Mouse (Mus musculus) midbrain, postnatal 0 days (tissue): ENCODE results near the gene Chd4. TPM values are rescaled to one million over a fixed set of nuclear protein-coding genes. Genes with fewer than 3 reads are reported as not detected.

Experiments
- ATAC-seq: fragments of 200-750 bp; cut with Nextera tagmentation; 2 replicates; pipeline ENCODE4 v1.8.0; 2017; ENCODE audit warnings: moderate number of reproducible peaks, mild to moderate bottlenecking, moderate TSS enrichment, moderate library complexity; ENCODE audit not compliant: low FRiP score
- DNase-seq: peaks from one replicate; pipeline ENCODE4 v3.0.0-alpha.2; 2015; ENCODE audit warnings: low spot score
- H3K27ac ChIP-seq: fragments of 300-500 bp; sonication (generic); 2 replicates; pipeline ENCODE4 v1.5.1; 2014; ENCODE audit warnings: low read depth, mild to moderate bottlenecking, low read length, mixed read lengths
- H3K27me3 ChIP-seq: fragments of 300-500 bp; sonication (generic); 2 replicates; pipeline ENCODE4 v1.6.1; 2014; ENCODE audit warnings: low read length, control low read depth, mixed read lengths; ENCODE audit not compliant: insufficient read depth
- H3K36me3 ChIP-seq: fragments of 300-500 bp; sonication (generic); 2 replicates; pipeline ENCODE4 v1.6.1; 2014; ENCODE audit warnings: low read length, control low read depth, mixed read lengths; ENCODE audit not compliant: insufficient read depth
- H3K4me1 ChIP-seq: fragments of 300-500 bp; sonication (generic); 2 replicates; pipeline ENCODE4 v1.6.1; 2014; ENCODE audit warnings: mild to moderate bottlenecking, control low read depth, antibody characterized with exemption, low read length, mixed read lengths; ENCODE audit not compliant: insufficient read depth
- H3K4me2 ChIP-seq: fragments of 300-500 bp; sonication (generic); 2 replicates; pipeline ENCODE4 v1.6.1; 2014; ENCODE audit warnings: low read depth, mild to moderate bottlenecking, low read length, mixed read lengths; ENCODE audit not compliant: poor library complexity, severe bottlenecking
- H3K4me3 ChIP-seq: fragments of 300-500 bp; sonication (generic); 2 replicates; pipeline ENCODE4 v1.5.1; 2014; ENCODE audit warnings: low read depth, mild to moderate bottlenecking, low read length, moderate library complexity
- H3K9ac ChIP-seq: fragments of 300-500 bp; sonication (generic); replicated peaks from 2 replicates; pipeline ENCODE4 v1.6.1; 2014; ENCODE audit warnings: mild to moderate bottlenecking, low read length, moderate library complexity, mixed read lengths; ENCODE audit not compliant: poor library complexity, severe bottlenecking
- H3K9me3 ChIP-seq: fragments of 300-500 bp; sonication (generic); 2 replicates; pipeline ENCODE4 v1.6.1; 2016; ENCODE audit warnings: low read length, control low read depth
- CTCF ChIP-seq: IDR thresholded peaks from 2 replicates; pipeline ENCODE4 v1.5.1; 2016; ENCODE audit warnings: antibody characterized with exemption, mild to moderate bottlenecking
- WGBS: fragments of 180-500 bp; shearing (Covaris S2); extraction: QIAGEN DNeasy Blood & Tissue Kit; methylation state at CpG from one replicate; pipeline ENCODE4 v1.1.7; 2014; 5-methylcytosine and 5-hydroxymethylcytosine counted together
- polyA plus RNA-seq: library from polyadenylated mRNA; unstranded; fragments of >200 nt; fragmentation: Nextera tagmentation; extraction: Ambion mirVana; gene quantifications from 2 replicates; pipeline ENCODE4 v1.2.1, GENCODE M21; 2015
- total RNA-seq: library from RNA; depleted of rRNA; stranded (reverse); fragments of >200 nt; gene quantifications from 2 replicates; pipeline ENCODE4 v1.2.3, GENCODE M21; 2014

The Chd4 gene
- total and polyA plus RNA-seq, 2 experiments from 2014 or later, result 89.1 to 117 TPM

DNA sequence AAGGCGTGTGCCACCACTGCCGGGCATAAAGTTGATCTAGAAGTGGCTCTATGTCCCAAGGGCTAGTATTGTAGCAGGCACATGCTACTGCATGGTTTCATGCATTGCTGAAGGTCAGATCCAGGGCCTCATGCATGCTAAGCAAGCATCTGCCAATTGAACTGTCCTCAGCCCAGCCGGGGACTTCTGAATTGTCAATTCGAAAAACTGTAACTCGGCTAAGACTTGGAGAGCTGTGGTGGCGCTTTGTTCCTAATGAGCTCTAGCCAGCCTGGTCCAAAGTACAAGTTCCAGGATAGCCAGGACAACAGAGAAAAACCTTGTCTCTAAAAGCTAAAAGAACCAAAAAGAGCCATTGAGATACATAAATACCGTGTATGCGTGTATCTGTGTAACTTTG, 23.6 kb downstream of the Chd4 start:
- H3K4me1 ChIP-seq, result no peaks in the 10 kb centered on the region
- no peak overlapping the region for H3K4me3 ChIP-seq
- no peak overlapping the region for H3K4me2 ChIP-seq
- no peak for TF ChIP-seq CTCF
- DNase-seq (no peak), ATAC-seq (no peak)
- no peak overlapping the region for H3K27ac ChIP-seq
- H3K9ac ChIP-seq, result no peak overlapping the region
- 96% methylated on average over 8 of the region's 8 CpGs for WGBS
- no peaks in the 10 kb centered on the region for H3K9me3 ChIP-seq
- H3K27me3 ChIP-seq, result no peaks in the 10 kb centered on the region
- H3K36me3 ChIP-seq, result peaks cover 80% of the 10 kb centered on the region

DNA sequence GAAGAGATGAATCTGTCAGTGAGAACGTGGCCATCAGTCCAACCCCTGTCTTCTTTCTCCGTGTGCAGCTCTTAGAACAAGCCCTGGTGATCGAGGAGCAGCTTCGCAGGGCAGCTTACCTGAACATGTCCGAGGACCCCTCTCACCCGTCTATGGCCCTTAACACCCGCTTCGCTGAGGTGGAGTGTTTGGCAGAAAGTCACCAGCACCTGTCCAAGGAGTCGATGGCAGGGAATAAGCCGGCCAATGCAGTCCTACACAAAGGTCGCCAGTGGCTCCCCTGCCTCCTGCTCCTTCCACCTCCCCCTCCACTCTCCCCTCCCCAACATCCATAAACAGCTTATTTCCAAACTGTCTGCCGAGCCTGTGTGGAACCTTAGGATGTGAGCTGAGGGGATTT, 32.9 kb downstream of the Chd4 start:
- no peak overlapping the region for H3K4me2 ChIP-seq
- no peak for TF ChIP-seq CTCF
- DNase-seq (no peak), ATAC-seq (no peak)
- no peaks in the 10 kb centered on the region for H3K27me3 ChIP-seq
- no peak overlapping the region for H3K9ac ChIP-seq
- 0 out of 2 replicates have a peak, but pooled peaks cover 2% of the 10 kb centered on the region for H3K4me1 ChIP-seq
- WGBS, result 91% methylated on average over 12 of the region's 12 CpGs
- peaks cover 41% of the 10 kb centered on the region for H3K36me3 ChIP-seq
- H3K27ac ChIP-seq, result no peak overlapping the region
- no peaks in the 10 kb centered on the region for H3K9me3 ChIP-seq
- no peak overlapping the region for H3K4me3 ChIP-seq

DNA sequence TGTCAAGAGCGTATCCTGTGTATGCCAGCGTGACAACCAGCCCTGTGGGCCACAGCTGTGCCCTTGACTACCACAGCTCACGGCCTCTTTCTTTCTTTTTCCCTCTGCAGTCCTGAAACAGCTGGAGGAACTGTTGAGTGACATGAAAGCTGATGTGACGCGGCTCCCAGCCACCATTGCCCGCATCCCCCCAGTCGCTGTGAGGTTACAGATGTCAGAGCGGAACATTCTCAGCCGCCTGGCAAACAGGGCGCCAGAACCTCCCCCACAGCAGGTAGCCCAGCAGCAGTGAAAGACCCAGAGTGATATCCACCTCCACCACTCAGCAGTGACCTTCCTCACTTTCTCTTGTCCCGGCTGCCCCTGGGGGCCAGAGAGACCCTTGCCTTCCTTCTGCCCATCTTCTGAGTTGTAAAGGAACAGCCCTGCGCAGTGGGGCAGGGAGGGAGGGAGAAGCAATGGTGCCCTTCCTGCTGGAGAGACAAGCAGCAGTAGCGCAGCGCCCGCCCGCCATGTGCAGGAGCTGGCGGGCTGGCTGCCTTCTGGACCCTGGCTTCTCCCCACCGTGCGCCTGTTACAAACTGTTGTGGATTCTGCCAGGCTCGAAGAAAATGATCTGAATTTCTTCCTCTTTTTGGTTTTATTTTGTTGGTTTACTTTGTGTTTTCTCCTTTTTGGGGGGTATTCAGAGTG, 34.1 kb downstream of the Chd4 start:
- H3K9ac ChIP-seq, result no peak overlapping the region
- no peaks in the 10 kb centered on the region for H3K9me3 ChIP-seq
- H3K36me3 ChIP-seq, result peaks cover 38% of the 10 kb centered on the region
- no peaks in the 10 kb centered on the region for H3K27me3 ChIP-seq
- ATAC-seq, result no peak
- DNase-seq, result no peak
- WGBS, result 84% methylated on average over 18 of the region's 20 CpGs
- TF ChIP-seq CTCF, result no peak
- no peak overlapping the region for H3K4me2 ChIP-seq
- no peak overlapping the region for H3K4me3 ChIP-seq
- H3K4me1 ChIP-seq, result 0 out of 2 replicates have a peak, but pooled peaks cover 2% of the 10 kb centered on the region
- H3K27ac ChIP-seq, result no peak overlapping the region

DNA sequence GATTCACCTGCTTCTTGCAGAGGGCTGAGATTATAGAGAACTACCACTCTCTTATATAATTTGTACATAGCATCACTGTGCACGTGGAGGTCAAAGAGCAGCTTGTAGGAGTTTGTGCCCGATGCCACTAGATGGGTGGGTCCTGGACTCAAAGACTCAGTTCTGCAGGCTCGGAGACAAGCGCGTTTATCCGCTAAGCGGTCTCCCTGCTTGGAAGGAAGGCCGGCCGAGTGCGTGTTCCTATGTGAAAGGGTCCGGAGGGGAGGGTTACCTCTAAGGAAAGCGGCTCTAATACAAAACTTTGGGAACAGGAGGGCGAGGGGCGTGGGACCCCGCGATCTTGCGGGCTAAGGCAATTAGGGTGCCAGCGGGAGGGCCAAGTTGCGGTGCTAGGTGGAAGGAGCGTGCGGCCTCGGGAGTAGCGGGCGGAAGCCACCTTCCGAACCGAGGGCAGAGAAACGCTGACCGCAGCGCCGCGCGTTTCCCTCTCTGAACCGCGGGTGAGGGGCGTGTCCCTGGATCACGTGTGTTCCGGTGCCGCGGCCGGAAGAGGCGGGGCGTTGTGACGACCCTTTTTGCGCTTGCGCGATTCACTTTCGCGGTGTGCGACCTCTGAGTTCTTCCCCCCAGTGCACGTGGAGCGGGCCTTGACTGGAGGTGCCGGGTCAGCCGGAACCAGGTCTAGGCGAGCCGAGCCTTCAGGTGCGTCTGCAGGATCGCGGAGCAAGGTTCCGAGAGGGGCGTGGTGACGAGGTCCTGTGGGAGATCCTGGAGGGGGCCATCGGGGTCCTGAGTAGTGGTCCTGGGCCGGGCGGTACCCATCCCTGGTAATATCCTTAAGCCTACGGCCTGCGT, 35.7 kb downstream of the Chd4 start, which contains the start of gene Nop2:
Gene Nop2, plus strand, starts transcription at position 608 of the 855 bp plus-strand sequence.
- Histone ChIP-seq H3K4me1 (0 out of 2 replicates have a peak, but pooled peaks cover 2% of the 10 kb centered on the region), H3K9ac (peak within 1 kb of the TSS; percentile 81), H3K27me3 (no peaks in the 10 kb centered on the region), H3K27ac (peak within 1 kb of the TSS; percentile 80), H3K4me3 (peak within 1 kb of the TSS; percentile 50), H3K9me3 (no peaks in the 10 kb centered on the region), H3K36me3 (peaks cover 37% of the 10 kb centered on the region), H3K4me2 (peak within 1 kb of the TSS; percentile 91)
- ATAC-seq (peak; percentile 98), DNase-seq (peak; percentile 96)
- WGBS, result under 1% methylated on average over 65 of the region's 66 CpGs
- no peak for TF ChIP-seq CTCF

DNA sequence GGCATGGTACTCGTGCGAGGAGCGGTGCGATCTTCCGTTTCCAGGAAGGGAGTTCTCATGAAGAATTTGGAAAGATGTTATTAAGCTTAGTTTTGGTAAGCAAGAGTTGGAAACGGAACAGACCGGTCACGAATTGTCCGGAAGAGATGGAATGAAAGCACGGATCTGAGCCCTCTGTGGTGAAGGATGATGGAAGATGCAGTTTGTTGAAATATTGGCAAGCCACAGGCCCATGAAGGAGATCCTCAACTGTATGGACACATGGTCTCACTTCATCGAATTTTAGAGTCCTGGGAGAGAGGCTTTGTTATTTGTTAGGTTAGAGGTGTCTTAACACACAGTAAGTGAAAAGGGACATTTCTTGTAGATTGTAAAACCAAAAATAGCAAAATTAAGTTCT, 36.7 kb downstream of the Chd4 start:
- H3K9me3 ChIP-seq, result no peaks in the 10 kb centered on the region
- no peak for TF ChIP-seq CTCF
- DNase-seq (no peak), ATAC-seq (no peak)
- H3K4me3 ChIP-seq, result peak overlapping the region; percentile 50
- H3K27ac ChIP-seq, result no peak overlapping the region
- peaks cover 36% of the 10 kb centered on the region for H3K36me3 ChIP-seq
- H3K4me1 ChIP-seq, result 0 out of 2 replicates have a peak, but pooled peaks cover 2% of the 10 kb centered on the region
- 13% methylated on average over 11 of the region's 11 CpGs for WGBS
- H3K4me2 ChIP-seq, result peak overlapping the region; percentile 91
- peak overlapping the region; percentile 81 for H3K9ac ChIP-seq
- no peaks in the 10 kb centered on the region for H3K27me3 ChIP-seq
